Mouse (Mus musculus) CH12.LX (cell line): Measurements from ENCODE around the gene Ncl.

Source experiments
- BHLHE40 ChIP-seq: IDR thresholded peaks from 2 replicates; pipeline ENCODE4 v1.6.1; 2011; ENCODE audit warnings: mild to moderate bottlenecking, low read depth, low read length, improper control_type of control experiment
- CHD1 ChIP-seq: IDR thresholded peaks from 2 replicates; pipeline ENCODE4 v1.6.1; 2012; ENCODE audit warnings: low read depth, low read length, improper control_type of control experiment, inconsistent platforms
- CTCF ChIP-seq, 2 experiments: IDR thresholded peaks in 1 of 2; conservative IDR thresholded peaks in 1 of 2; 2 replicates each; pipeline ENCODE4 v1.5.1; 2011 to 2012; ENCODE audit warnings: low read depth in 2 of 2, low read length in 2 of 2, improper control_type of control experiment in 1 of 2, inconsistent platforms in 1 of 2, mild to moderate bottlenecking in 1 of 2, moderate library complexity in 1 of 2
- ELF1 ChIP-seq: IDR thresholded peaks from 2 replicates; pipeline ENCODE4 v1.6.1; 2014; ENCODE audit warnings: low read depth, mild to moderate bottlenecking, inconsistent platforms, low read length, improper control_type of control experiment
- EP300 ChIP-seq: IDR thresholded peaks from 2 replicates; pipeline ENCODE4 v1.6.1; 2011; ENCODE audit warnings: low read length, improper control_type of control experiment
- ETS1 ChIP-seq: conservative IDR thresholded peaks from 2 replicates; pipeline ENCODE4 v1.6.1; 2012; ENCODE audit warnings: low read depth, mild to moderate bottlenecking, inconsistent platforms, low read length, improper control_type of control experiment, moderate library complexity
- HCFC1 ChIP-seq: IDR thresholded peaks from 2 replicates; pipeline ENCODE4 v1.6.1; 2012; ENCODE audit warnings: low read depth, mild to moderate bottlenecking, inconsistent platforms, low read length, improper control_type of control experiment
- JUND ChIP-seq: conservative IDR thresholded peaks from 2 replicates; pipeline ENCODE4 v1.6.1; 2011; ENCODE audit warnings: low read depth, low read length, improper control_type of control experiment
- MAX ChIP-seq: IDR thresholded peaks from 2 replicates; pipeline ENCODE4 v1.6.1; 2011; ENCODE audit warnings: low read length, improper control_type of control experiment
- POLR2A ChIP-seq: IDR thresholded peaks from 2 replicates; pipeline ENCODE4 v1.6.1; 2011; ENCODE audit warnings: low read depth, mild to moderate bottlenecking, improper control_type of control experiment, low read length
- POLR2AphosphoS2 ChIP-seq: IDR thresholded peaks from 2 replicates; pipeline ENCODE4 v1.6.1; 2011; ENCODE audit warnings: low read depth, low read length, improper control_type of control experiment
- TBP ChIP-seq: conservative IDR thresholded peaks from 2 replicates; pipeline ENCODE4 v1.6.1; 2011; ENCODE audit warnings: low read depth, low read length, improper control_type of control experiment
- ZC3H11A ChIP-seq: IDR thresholded peaks from 2 replicates; pipeline ENCODE4 v1.6.1; 2012; ENCODE audit warnings: low read depth, mild to moderate bottlenecking, inconsistent platforms, low read length, improper control_type of control experiment
- ZNF384 ChIP-seq: IDR thresholded peaks from 2 replicates; pipeline ENCODE4 v1.6.1; 2012; ENCODE audit warnings: low read depth, low read length, improper control_type of control experiment, inconsistent platforms

- TF ChIP-seq CHD1 (no peak), ZNF384 (no peak), BHLHE40 (no peak), CTCF (conservative IDR thresholded peaks at IDR 0.05 in 1 of 2, IDR thresholded peaks at IDR 0.05 in 1 of 2; ENCODE audit: low read depth in 2 of 2, low read length in 2 of 2) (no peak), TBP (no peak), POLR2AphosphoS2 (no peak), ZC3H11A (no peak), POLR2A (no peak), MAX (no peak), ELF1 (no peak), JUND (no peak), EP300 (no peak), HCFC1 (no peak), ETS1 (no peak)
These were observed 51.1 kb downstream of the Ncl start for GRCm38 (mm10) chr1:86307871-86308641.
